Mouse (Mus musculus) E14TG2a.4 (cell line): Measurements from ENCODE around the gene Spns2.

Experiments
- CTCF ChIP-seq: conservative IDR thresholded peaks from 2 replicates; pipeline ENCODE4 v1.5.1; 2014; ENCODE audit warnings: low read length
- NANOG ChIP-seq: IDR thresholded peaks from 2 replicates; pipeline ENCODE4 v1.6.1; 2014; ENCODE audit warnings: borderline replicate concordance, low read length, mixed read lengths

GRCm38 (mm10) chr11:72479499-72479898, 10.2 kb downstream of the Spns2 start:
- TF ChIP-seq CTCF (no peak), NANOG (no peak)
